Mouse (Mus musculus) ES-Bruce4 (cell line): ENCODE results near the gene Cacna2d1. TPM values are rescaled to one million over a fixed set of nuclear protein-coding genes. Genes with fewer than 3 reads are reported as not detected.

Source experiments
- H3K27ac ChIP-seq: 2 replicates; pipeline ENCODE4 v1.5.1; 2012; ENCODE audit warnings: low read length, inconsistent platforms; ENCODE audit not compliant: insufficient read depth
- H3K27me3 ChIP-seq: 2 replicates; pipeline ENCODE4 v1.6.1; 2012; ENCODE audit warnings: mild to moderate bottlenecking, low read length, inconsistent platforms; ENCODE audit not compliant: control insufficient read depth, poor library complexity, insufficient read depth, severe bottlenecking
- H3K36me3 ChIP-seq: 2 replicates; pipeline ENCODE4 v1.6.1; 2012; ENCODE audit warnings: inconsistent platforms, mild to moderate bottlenecking, low read length, moderate library complexity; ENCODE audit not compliant: control insufficient read depth, poor library complexity, insufficient read depth, severe bottlenecking
- H3K4me1 ChIP-seq: one replicate; pipeline ENCODE4 v1.8.1; 2011; ENCODE audit warnings: low read length; ENCODE audit not compliant: control insufficient read depth, insufficient read depth
- H3K4me3 ChIP-seq: 2 replicates; pipeline ENCODE4 v1.5.1; 2011; ENCODE audit warnings: low read depth, mild to moderate bottlenecking, low read length
- H3K9ac ChIP-seq: 2 replicates; pipeline ENCODE4 v1.6.1; 2012; ENCODE audit warnings: low read depth, mild to moderate bottlenecking, inconsistent platforms; ENCODE audit not compliant: poor library complexity, severe bottlenecking
- H3K9me3 ChIP-seq: replicated peaks from 2 replicates; pipeline ENCODE4 v1.6.1; 2012; ENCODE audit warnings: mild to moderate bottlenecking, low read length, inconsistent platforms; ENCODE audit not compliant: control insufficient read depth, poor library complexity, insufficient read depth, severe bottlenecking
- CTCF ChIP-seq: IDR thresholded peaks from one replicate; pipeline ENCODE4 v1.8.1; 2011; ENCODE audit warnings: low read depth, low read length
- EP300 ChIP-seq: IDR thresholded peaks from 2 replicates; pipeline ENCODE4 v1.6.1; 2011; ENCODE audit warnings: low read depth, low read length; ENCODE audit not compliant: insufficient read depth
- POLR2A ChIP-seq: IDR thresholded peaks from one replicate; pipeline ENCODE4 v1.8.1; 2011; ENCODE audit warnings: low read length; ENCODE audit not compliant: insufficient read depth
- polyA plus RNA-seq: library from polyadenylated mRNA; stranded (reverse); fragments of >200 nt; gene quantifications from 2 replicates; pipeline ENCODE4 v1.2.4, GENCODE M21; 2011; ENCODE audit warnings: low read depth; ENCODE audit not compliant: missing spikeins, insufficient read depth, insufficient read length

Gene Cacna2d1
- polyA plus RNA-seq, 1 experiment: 8.0 TPM

GRCm38 (mm10) chr5:16002431-16003063 lies 68.1 kb downstream of the Cacna2d1 start:
- Histone ChIP-seq H3K9ac (no peak overlapping the region), H3K4me1 (peaks cover 2% of the 10 kb centered on the region), H3K27me3 (no peaks in the 10 kb centered on the region), H3K27ac (no peak overlapping the region), H3K36me3 (no peaks in the 10 kb centered on the region), H3K9me3 (no peaks in the 10 kb centered on the region), H3K4me3 (no peak overlapping the region)
- TF ChIP-seq POLR2A: no peak
- no peak for TF ChIP-seq EP300
- no peak for TF ChIP-seq CTCF

GRCm38 (mm10) chr5:16004305-16004704 lies 69.8 kb downstream of the Cacna2d1 start:
- no peaks in the 10 kb centered on the region for H3K9me3 ChIP-seq
- H3K27ac ChIP-seq: no peak overlapping the region

DNA sequence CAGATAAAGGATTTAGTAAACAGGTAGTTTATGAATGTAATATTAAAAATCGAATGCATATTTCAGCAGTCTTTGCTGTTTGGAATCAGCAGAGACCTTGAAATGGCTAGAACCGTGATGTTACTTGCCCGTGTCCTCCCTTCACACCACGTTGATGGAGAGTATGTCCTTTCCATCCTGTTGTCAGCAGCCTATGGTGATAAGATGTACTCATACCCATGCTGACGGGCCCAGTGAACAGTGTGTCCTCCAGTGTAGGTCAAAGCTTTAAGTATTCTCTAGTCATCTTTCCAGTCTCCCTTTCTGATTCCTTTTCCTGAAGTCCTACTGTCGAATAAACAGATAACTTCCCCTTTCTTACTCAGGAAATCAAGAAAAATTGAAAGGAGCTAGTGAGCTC lies 72.5 kb downstream of the Cacna2d1 start:
- Histone ChIP-seq H3K27me3 (no peaks in the 10 kb centered on the region), H3K9ac (no peak overlapping the region)

More at GRCm38 (mm10) chr5:16004305-16004704, 69.8 kb downstream of the Cacna2d1 start:
- Histone ChIP-seq H3K4me3 (no peak overlapping the region), H3K36me3 (no peaks in the 10 kb centered on the region), H3K9ac (no peak overlapping the region), H3K27me3 (no peaks in the 10 kb centered on the region), H3K4me1 (peaks cover 2% of the 10 kb centered on the region)
- TF ChIP-seq EP300: no peak
- no peak for TF ChIP-seq CTCF
- TF ChIP-seq POLR2A: no peak

GRCm38 (mm10) chr5:16013649-16014048 lies 79.2 kb downstream of the Cacna2d1 start:
- Histone ChIP-seq H3K36me3 (no peaks in the 10 kb centered on the region), H3K9ac (no peak overlapping the region), H3K4me3 (no peak overlapping the region), H3K4me1 (no peaks in the 10 kb centered on the region), H3K9me3 (no peaks in the 10 kb centered on the region), H3K27ac (no peak overlapping the region), H3K27me3 (no peaks in the 10 kb centered on the region)
- TF ChIP-seq POLR2A (no peak), CTCF (no peak)

More for the DNA sequence above, 72.5 kb downstream of the Cacna2d1 start:
- Histone ChIP-seq H3K36me3 (no peaks in the 10 kb centered on the region), H3K9me3 (no peaks in the 10 kb centered on the region), H3K27ac (no peak overlapping the region), H3K4me1 (peaks cover 2% of the 10 kb centered on the region), H3K4me3 (no peak overlapping the region)
- TF ChIP-seq CTCF (no peak), EP300 (no peak), POLR2A (no peak)

DNA sequence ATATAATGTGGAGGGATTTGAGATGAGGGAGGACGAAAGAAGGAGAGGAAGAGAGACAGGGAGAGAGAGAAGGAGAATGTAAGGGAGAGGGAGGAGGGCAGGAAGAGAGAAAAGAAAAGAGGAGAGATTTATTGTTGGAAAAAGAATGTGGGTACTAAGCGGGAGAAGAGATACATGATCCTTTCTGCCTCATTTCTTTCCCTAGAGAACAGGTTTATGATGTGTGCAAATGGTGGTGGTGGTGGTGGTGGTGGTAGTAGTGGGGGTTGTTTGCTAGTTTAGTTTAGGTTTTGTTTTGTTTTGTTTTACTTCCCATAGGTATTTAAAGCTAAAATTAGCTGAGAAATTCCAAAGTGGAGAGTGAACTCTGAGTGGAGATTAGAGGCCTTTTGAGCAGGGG lies 79.9 kb downstream of the Cacna2d1 start:
- TF ChIP-seq CTCF: no peak
- no peak for TF ChIP-seq EP300
- TF ChIP-seq POLR2A: no peak
- H3K36me3 ChIP-seq: no peaks in the 10 kb centered on the region
- no peak overlapping the region for H3K4me3 ChIP-seq
- H3K9ac ChIP-seq: no peak overlapping the region
- H3K27ac ChIP-seq: no peak overlapping the region
- no peaks in the 10 kb centered on the region for H3K9me3 ChIP-seq
- no peaks in the 10 kb centered on the region for H3K27me3 ChIP-seq
- no peaks in the 10 kb centered on the region for H3K4me1 ChIP-seq

DNA sequence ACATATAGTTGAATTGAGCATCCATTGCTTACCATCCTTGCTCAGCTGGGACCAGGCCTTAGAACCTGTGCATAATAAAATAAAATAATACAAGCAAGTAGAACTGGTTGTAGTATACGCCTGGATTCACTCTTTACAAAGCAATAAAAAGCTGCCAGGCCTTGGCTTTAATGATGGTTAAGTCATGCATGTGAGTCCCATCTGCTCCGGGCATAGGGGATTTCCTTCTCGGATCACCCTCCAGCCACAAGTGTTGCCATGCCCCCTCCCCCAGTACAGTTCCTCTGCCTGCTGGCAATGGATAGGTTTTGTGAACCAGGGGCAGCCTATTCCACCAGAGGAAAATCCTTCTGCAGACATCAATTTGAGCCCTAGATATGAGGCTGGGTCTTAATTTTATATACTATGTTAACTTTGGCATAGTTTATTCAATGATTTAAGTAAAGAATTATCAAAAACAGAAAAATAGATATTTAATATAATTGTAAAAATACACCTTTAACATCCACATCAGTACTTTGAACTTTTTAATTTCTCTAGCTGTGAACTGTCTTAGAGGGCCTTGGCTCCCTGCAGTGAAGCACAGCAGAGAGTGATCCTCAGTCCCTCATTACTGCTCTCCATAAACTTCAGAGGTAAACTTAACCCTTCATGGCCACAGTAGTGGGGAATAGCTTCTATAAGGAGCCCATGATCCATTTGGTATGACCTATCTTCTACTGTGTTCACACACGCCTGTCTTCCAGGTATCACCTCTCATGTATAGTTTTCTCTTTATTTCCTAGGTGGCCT lies 90.3 kb downstream of the Cacna2d1 start:
- H3K27ac ChIP-seq: no peak overlapping the region
- no peaks in the 10 kb centered on the region for H3K27me3 ChIP-seq
- no peaks in the 10 kb centered on the region for H3K36me3 ChIP-seq
- no peak for TF ChIP-seq CTCF
- no peak for TF ChIP-seq POLR2A
- TF ChIP-seq EP300: no peak
- no peak overlapping the region for H3K4me3 ChIP-seq
- no peaks in the 10 kb centered on the region for H3K4me1 ChIP-seq
- H3K9ac ChIP-seq: no peak overlapping the region
- no peaks in the 10 kb centered on the region for H3K9me3 ChIP-seq
